Mouse (Mus musculus) lung, adult 2 months (tissue): ENCODE data around the gene Zfp119b.

Experiments used
- CTCF ChIP-seq: fragments of 200-500 bp; IDR thresholded peaks from 2 replicates; pipeline ENCODE4 v1.5.1; 2011; ENCODE audit warnings: mild to moderate bottlenecking, low read length, control low read depth; ENCODE audit not compliant: insufficient read depth
- POLR2A ChIP-seq: fragments of 200-500 bp; IDR thresholded peaks from 2 replicates; pipeline ENCODE4 v1.6.1; 2011; ENCODE audit warnings: low read depth, mild to moderate bottlenecking, control low read depth, low read length, borderline replicate concordance; ENCODE audit errors: extremely low read depth

GRCm38 (mm10) chr17:55904131-55904530, 45.2 kb downstream of the Zfp119b start:
- TF ChIP-seq POLR2A (no peak), CTCF (no peak)
